Mouse (Mus musculus) brain, embryonic 14.5 days (tissue): ENCODE results near the gene Fyttd1.
"Not testable (repeated sequence)": the region's sequence is repeated elsewhere in the genome, so short reads cannot be mapped to it uniquely, and the experiment has no call there.

Experiments
- CTCF ChIP-seq: fragments of 200-500 bp; IDR thresholded peaks from 2 replicates; pipeline ENCODE4 v1.5.1; 2012; ENCODE audit warnings: inconsistent platforms, mild to moderate bottlenecking, moderate library complexity, borderline replicate concordance; ENCODE audit not compliant: insufficient read depth, insufficient read length; ENCODE audit errors: extremely low read depth
- POLR2A ChIP-seq: fragments of 200-500 bp; IDR thresholded peaks from 2 replicates; pipeline ENCODE4 v1.6.1; 2012; ENCODE audit warnings: mild to moderate bottlenecking, inconsistent platforms, borderline replicate concordance; ENCODE audit not compliant: poor library complexity, insufficient read depth, insufficient read length, severe bottlenecking; ENCODE audit errors: extremely low read depth

DNA sequence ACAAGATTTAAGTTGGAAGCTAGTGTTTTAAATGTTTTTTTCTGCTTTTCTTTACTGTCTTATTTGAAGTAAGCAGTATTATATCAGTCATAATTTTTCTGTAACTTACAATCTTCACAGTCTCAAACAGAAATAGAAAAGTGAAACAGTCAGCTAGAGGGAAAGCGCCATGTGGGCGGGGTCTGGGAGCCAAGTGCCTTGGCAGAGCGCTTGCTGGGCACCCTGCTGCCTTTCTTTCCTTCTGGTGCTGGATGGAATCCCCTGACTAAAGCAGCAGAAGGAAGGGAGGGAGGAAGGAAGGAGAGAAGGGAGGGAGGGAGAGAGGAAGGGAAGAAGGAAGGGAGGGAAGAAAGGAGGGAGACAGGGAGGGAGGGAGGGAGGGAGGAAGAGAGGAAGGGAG lies 62.0 kb downstream of the Fyttd1 start:
- TF ChIP-seq CTCF, POLR2A: not testable (repeated sequence)
